Mouse (Mus musculus) urinary bladder, postnatal 14 days (tissue): ENCODE results near the gene Cxcl14.
A peak's percentile ranks its signal among the peaks of the same experiment; 100 is the strongest.

ENCODE experiments used
- DNase-seq: peaks from one replicate; pipeline ENCODE4 v3.0.0; 2021; ENCODE audit warnings: low spot score

Gene Cxcl14

DNA sequence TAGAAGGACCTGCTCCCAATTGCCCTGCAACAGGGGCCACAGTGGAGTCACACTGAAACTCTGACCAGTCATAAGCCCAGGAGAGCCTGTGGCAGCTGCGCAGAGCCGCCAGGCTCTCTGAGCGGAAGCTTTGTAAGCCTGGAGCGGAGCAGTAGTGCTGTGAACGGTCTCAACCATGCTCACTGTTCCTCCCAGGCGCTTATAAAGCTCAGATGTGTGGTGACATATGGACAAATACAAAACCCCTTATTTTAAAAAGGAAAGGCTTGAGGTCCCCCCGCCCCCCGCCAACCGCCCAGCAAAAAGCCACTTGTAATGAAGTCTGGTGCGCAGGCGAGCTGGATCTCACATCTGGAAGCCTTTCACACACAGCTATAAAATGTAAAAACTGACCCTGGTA, 7.1 kb downstream of the Cxcl14 start:
- DNase-seq = no peak

DNA sequence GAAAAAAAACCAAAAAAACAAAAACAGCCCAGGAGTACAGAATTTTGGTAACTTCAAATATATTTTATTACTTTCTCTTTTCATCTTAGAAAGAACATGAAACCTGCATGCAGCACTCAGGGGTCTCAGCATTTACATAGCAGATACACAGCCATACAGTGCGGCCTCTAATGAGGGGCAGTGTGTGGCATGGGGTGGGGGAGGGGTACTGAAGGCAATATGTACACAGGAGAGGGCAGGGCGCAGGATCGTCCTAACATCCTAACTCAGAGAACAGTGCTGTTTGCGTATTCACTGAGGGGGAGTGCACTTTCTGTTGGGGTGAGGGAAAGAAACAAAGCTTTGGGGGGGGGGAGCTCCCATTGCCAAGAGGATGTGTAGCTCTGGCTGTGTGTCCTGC, 7.8 kb downstream of the Cxcl14 start:
- DNase-seq = no peak

DNA sequence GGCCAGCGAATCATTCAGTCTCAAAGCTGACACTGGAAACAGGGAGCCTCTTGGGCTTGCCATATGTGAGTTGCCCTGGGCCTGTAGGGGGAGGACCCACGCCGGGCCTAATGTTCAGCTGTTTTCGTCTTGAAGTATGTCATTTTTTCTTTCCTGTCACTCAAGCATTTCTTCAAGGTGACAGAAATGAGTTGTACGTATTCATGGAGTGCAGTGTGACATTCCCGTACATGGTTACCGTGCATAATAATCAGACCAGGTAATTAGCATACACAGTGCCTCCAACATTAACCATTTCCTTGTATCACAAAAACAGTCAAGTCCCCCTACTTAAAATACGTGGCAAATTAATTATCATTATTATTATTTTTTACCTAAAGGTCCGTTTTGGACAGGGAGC, 9.3 kb downstream of the Cxcl14 start:
- no peak for DNase-seq

DNA sequence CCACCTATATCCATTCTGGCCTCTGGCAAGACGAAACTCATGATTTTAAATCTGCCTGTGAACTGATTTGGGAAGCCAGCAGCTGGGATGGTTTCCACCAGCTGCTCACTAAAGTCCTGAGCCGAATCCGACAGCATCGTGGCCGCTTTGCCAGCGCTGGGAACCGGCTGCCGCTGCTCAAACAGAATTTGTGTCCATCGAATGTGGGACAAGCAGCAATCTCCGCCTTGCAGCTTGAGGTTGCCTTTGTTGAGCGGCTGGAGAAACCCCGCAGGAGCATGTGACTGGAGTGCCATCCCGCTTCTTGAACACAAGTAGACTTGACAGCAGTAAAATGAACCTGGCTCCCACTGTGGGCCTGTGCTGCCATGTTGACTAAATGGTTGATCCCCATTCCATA, 13.0 kb downstream of the Cxcl14 start:
- DNase-seq = no peak

DNA sequence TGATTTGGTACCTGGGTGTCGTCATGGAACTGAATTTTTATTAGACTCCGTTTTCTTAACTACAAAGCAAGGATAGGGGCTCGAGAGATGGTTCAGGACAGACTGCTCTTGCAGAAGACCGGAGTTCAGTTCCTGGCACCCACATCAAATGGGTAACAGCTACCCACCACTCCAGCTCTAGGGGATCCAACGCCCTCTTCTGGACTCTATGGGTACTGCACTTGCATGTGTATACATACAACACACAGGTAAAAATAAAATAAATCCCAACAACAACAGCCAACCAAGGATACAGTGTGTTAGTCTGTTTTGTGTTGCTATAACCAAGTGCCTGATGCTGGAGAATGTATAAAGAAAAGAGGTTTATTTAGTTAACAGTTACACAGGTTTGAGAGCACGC, 16.0 kb downstream of the Cxcl14 start:
- no peak for DNase-seq

DNA sequence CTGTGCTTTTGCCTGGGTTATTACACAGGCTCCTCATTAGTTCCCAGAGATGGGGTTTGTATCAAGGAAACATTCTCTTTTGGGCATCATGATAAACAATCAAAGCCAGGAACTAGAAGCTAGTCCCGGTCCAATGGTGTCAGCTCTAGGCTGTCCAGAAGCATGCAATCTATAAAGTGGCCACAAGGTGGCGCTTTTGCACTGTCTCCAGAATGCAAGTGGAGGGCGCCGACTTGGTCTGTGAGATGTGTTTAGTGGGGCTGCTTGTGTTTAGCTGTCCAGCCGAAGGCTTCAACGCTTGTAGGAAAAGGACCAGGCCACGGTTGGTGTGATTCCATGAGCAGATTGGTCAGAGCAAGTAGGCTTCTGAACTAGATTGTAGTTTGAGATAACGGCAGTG, 16.9 kb downstream of the Cxcl14 start:
- DNase-seq = peak; percentile 85

DNA sequence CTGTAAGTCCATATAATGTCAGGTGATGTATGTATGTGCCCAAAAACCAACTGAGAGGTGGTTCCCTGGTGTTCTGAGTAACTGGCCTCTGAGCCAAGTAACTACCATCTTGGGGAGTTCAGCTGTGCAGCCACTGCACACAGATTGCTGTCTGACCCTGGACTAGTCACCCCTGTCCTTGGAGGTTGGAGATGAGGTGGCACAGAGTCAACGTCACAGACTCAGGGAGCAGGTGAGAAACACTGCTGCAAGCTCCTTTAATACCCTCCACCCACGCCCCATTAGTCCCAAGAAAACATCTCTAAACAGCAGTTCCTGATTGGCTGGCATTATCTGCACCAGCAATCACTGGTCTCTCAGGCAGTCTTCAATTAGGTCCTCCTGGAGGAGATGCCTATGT, 21.2 kb downstream of the Cxcl14 start:
- no peak for DNase-seq

DNA sequence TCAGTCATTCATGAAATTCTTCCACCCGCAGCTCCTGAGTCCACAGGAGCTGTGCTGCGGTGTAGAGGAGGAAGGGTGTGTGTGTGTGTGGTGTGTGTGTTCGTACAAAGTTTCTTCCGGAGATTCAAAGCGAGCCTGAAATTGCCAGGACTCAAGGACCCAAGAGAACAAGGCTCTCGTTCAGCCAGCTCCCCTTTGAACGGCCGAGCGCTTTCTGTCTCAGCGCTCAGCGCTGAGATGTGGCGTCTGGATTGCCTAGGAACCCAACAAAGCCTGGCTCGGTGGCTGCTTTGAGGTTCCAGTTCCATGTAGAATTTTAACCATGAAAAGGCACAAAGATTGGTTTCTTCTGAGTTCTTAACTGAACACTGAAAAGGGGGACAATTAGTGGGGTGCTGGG, 26.2 kb downstream of the Cxcl14 start:
- no peak for DNase-seq

DNA sequence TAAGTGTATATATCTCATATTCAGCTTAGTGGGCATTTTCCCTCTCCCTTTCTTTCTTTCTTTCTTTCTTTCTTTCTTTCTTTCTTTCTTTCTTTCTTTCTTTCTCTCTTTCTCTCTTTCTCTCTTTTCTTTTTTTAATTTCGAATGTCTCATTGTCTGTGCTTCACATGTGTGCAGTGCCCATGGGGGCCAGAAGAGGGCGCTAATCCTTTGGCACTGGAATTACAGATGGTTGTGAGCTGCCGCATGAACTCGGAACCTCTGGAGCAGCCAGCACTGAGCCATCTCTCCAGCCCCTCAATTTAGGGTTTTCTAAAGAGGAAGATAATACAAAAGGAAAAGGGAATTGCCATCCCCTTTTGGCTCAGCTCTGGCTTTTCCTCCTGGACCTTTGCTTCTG, 29.0 kb downstream of the Cxcl14 start:
- no peak for DNase-seq

DNA sequence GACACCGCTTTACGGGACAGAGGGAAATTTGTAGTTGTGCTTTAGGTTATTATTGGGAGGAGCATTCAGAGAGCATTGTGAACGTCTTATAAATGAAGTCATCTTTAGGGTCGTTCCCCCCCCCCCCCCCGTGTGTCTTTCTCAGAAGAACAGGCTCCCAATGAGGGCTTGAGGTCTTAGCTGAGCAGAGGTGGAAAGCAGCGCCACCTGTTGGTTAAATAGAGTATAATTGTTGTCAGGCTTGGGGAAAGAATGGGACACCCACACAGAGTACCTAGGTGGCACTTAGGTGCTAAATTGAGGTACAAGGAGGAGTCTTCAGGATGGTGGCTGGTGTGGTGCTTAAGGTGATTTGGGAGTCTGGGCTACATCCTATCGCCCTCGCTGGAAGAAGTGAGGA, 29.9 kb downstream of the Cxcl14 start:
- peak; percentile 17 for DNase-seq

DNA sequence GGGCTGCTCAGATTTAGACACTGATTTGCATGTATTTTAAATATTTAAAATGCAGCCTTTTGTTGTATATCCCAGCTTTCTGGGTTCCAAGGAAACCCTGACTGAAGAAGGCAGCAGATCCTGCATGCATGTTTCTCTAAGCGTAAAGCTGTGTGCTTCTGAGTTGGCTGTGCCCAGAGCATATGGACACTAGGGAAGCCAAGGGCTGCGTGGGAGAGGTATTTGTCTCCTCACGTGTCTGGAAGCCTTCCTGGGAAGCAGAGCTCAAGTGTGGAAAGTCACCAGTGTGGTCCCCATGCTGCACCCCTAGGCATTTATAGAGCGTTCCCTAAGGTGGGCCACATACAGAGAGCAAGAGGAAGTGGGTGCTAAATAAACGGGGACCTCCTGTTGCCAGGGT, 30.7 kb downstream of the Cxcl14 start:
- DNase-seq = no peak

DNA sequence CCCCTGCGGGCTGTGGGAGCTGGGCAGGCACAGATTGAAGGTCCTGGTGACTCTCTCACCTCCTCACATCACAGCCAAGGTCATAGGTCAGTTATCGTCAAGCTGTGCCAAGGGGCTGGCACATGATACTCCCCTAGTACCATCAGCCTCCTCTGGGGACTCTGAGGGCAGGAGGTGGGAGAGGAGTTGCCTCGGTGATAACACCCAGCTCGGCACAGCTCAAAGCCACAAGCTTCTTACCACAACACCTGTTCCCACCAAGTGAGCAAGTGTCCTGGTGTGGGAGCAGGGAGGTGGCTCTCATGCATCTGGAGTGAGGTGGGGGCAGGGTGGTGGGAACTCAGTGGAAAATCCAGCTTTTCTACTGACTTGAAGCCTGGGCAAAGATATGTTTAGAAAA, 34.1 kb downstream of the Cxcl14 start:
- DNase-seq = no peak

DNA sequence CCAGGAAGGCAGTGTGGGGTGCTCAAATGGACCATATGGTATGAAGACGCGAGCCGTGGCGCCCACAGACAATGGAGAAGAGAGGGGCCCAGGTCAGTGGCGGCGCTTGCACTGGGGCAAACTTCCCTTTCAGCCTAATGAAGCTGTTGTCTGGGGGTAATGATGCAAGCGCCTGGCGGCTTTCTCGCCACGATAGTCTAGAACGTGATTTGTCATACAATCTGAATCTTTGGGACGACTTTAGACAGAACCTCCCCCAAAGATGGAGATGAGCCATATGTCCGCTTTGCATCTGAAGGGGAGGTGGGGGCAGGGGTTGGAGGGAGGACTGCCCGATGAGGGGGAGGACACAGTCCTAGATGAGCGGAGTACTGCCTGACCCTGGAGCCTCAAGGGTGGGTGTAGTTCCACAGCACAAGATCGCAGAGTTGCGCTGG, 36.0 kb downstream of the Cxcl14 start:
- no peak for DNase-seq

DNA sequence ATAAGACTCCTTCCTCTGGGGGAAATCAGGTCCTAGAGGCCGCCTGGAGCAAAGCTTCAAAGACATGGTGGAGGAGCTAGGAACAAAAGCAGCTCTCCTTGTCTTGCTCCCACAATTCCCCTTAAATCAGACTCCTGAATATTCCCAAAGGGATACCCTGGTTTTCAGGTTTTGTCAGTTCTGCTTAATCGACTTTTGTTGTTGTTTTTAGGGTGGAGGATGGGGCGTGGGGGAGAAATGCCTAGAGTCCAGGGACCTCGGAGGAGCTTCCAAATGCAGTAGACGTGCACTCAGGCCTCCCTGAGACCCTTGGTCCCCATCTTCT, 36.5 kb downstream of the Cxcl14 start:
- no peak for DNase-seq

DNA sequence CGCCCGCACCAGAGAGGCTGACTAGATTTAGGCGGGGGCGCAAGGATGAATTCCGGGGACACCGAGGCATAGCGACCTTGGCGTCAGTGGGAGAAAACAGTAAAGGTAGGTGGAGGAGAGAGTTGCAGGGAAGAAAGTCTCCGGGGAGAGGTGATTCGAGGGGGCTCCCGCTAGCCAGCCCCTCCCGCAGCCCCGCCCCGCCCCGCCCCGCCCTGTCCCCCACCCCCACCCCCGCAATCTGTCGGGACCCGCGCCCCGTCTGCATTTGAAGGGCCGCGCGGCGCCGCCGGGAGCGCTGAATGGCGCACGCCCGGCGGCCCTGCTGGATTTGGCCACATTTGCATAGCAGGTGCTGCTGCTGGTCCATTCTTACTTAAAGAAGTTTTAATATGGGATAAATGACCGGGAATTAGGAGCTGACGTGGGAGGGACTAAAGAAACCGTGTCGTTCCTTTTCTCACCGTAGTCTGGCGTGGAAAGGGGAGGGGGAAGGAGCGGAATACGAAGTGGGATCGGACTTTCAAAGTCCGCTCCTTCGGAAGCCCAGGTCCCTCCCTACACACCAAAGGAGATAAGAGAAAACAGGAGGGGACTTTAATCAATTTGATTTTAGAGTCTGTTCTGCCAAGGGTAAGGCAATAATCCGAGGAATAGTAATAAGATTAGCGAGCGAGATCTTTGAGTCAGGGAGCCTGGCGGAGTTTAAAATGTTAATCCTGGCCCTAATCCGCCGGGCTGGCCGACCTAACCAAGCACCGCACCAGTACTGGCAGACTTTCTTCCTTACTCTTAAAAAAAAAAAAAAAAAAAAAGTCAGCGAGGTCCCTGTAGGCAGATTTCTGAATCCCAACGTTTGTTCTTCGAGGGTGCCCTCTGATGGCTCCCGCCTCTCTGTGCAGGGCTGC, 37.1 kb downstream of the Cxcl14 start:
- no peak for DNase-seq

DNA sequence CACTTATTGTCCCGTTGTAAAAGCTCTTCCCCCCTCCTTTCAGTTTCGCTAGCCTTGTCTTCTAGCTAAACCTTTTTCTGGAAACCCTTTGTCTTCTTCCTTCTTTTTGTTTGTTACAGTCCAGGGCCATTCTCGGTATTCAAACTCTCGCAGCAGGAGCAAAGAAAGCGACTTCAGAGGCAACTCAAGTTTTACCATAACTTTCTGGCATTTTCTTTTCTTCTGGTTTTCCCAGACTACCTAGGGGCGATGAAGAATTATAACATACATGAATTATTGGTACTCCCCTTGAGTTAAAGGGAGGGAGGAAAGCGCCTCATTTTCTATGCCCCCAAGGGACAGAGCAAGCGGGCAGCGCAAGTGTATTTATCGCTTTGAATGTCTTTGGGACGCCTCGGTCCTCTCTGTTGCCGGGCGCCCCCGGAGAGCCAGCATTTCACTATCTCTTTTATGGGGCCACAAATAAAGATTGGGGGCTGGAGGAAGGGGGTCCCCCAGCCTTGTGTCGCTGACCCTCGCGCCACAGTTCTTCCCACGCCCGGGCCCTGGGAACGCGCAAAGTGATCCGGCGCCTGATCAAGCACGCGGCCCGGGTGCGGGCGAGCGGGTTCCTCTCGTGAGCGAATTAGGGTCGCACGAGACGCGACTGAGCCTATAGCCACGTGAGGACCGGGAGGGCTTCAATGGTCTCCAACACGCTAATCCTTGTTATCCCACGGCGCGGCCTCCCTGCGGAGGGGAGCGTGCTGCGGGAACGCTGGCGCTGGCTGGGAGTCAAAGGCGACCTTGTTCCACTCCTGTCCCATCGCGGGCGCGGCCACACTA, 37.9 kb downstream of the Cxcl14 start:
- DNase-seq = no peak

DNA sequence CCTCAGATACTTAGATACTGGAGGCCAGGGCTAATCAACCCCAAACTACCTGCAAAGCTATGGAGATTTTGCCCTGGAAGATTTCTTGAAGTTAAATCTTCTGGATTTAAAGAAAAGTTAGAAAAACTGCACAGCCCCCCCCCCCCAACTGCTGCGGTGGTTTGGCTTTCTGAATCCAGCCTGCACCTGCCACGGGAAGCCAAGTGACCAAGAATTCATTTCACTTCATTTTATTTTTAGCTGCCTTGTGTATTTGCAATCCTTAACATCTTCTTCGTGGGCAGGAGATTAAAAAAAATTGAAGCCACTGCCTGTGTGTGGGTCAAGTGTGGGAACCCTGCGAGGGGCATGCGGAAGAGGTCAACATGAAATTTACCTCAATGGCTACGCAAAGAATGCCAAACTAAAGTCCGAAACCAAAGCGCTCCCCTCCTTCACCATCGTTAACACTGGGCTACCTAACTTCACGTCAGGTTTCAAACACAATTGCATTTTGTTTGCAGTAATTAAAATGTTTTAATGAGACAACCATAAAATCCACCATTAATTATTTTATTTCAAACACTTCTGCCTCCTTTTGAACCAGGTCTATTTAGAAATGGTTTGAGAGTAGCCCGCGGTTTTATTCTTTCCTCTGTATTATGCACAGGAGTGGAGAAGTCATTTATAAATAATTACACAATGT, 38.7 kb downstream of the Cxcl14 start:
- no peak for DNase-seq

DNA sequence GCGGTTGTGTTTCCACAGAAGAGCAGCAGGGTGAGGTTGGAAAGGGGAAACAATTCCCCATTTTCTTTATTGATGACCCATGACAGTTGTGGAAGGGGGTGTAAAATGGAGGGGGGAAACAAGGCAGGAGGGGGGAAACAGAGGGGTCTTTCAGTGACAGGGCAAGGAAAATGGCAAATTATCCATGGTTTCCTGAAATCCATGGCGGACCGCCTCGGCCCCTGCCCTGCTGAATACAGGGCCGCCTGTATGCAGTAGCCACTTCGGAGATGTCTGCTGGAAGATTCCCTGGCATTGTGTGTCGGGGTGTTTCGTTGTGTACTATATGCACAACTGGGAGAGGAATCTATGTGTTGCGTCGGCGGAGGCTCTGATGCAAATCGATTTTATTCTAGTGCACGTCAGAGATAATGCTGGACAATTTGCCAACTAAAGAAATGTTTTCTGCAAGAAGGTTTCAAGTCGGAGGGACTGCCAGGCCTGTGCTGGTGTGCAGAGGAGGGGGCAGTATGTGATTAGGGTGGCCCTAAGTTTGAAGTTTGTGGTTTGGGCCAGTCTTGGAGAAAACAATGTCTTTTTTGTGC, 39.5 kb downstream of the Cxcl14 start:
- DNase-seq = no peak

DNA sequence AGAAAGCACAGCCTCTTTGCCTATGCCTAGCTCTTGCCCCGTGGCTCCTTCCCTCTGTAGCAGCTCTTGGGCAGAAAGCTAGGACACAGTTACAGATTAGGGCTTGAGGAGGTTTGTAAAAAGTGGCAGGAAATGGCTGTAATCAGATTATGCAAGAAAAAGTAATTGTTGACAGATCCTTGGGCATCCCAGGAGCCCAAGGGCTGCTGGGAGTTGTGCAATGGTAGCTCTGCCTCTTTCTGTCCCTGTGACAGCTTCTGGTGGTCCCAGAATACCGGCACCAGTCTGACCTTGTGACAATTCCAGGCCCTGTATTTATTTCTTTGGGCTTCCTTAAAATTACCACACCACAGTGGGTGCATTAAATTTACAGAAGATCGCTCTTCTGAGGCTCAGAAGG, 43.0 kb downstream of the Cxcl14 start:
- DNase-seq = no peak

DNA sequence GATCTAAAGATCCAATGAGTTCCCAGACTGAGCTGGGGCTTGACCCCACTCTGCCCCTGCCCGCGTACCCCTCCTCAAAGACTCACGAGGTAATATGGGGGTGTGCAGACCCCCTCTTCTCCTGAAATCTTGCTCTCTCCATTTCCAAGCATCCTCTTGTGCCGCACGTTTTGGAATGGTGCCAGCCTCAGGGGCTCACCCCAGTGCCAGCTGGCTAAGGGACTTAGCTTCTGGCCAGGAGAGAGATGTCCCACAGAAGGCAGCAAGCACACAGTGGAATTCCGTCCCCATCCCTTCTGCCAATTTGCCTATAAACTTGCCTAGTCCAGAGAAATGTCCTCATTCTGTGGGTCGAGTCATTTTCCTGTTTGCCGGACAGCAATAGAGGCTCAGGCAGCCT, 43.6 kb downstream of the Cxcl14 start:
- DNase-seq = no peak

DNA sequence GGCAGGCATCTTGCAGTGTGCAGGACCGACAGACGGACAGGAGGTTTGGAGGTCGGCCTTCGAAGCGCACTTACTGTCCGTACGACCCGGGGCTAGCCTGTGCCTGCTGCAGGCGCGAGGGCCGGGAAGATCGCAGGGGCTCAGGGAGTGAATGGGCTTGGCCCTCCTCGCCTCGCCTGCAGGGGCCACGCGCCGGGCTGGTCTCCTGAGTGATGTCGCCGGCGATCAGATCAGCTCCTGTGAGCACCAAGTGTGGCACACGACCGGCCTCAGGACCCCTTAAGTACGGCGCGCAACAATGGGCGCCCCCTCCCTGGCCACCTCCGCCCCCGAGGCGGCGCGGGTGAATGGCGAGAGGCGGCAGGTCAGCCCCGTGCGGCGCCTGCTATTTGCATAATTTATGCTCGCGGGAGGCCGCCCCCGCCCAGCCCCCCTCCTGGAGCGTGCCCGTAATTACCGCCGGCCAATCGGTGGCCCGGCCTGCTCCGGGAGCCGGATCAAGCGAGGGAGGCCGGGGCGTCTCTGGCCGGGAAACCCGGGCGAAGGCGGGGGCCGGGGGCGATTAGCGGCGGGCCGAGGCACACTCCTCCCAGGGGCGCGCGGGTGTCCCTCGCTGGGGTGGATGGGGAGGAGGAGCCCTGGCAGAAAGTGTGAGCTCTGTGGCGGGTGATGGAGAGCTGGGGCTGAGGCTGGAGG, 44.3 kb downstream of the Cxcl14 start, which contains the start of gene Neurog1:
Gene Neurog1 (minus strand): TSS at position 240 of the 696 bp plus-strand sequence.
- DNase-seq = no peak
